Mouse (Mus musculus) neural tube, embryonic 14.5 days (tissue): ENCODE results near the gene Marc2. TPM values are rescaled to one million over a fixed set of nuclear protein-coding genes. Genes with fewer than 3 reads are reported as not detected.

Source experiments
- ATAC-seq: fragments of 200-750 bp; cut with Nextera tagmentation; 2 replicates; pipeline ENCODE4 v1.8.0; 2017; ENCODE audit warnings: low read depth, mild to moderate bottlenecking, moderate TSS enrichment, moderate library complexity
- H3K27ac ChIP-seq: fragments of 300-500 bp; sonication (generic); 2 replicates; pipeline ENCODE4 v1.5.1; 2014; ENCODE audit warnings: low read depth, mild to moderate bottlenecking, control low read depth, low read length, moderate library complexity, mixed read lengths
- H3K27me3 ChIP-seq: fragments of 300-500 bp; sonication (generic); 2 replicates; pipeline ENCODE4 v1.6.1; 2014; ENCODE audit warnings: low read length; ENCODE audit not compliant: control insufficient read depth, insufficient read depth
- H3K36me3 ChIP-seq: fragments of 300-500 bp; sonication (generic); 2 replicates; pipeline ENCODE4 v1.6.1; 2014; ENCODE audit warnings: low read length, mixed read lengths; ENCODE audit not compliant: control insufficient read depth, insufficient read depth
- H3K4me1 ChIP-seq: fragments of 300-500 bp; sonication (generic); 2 replicates; pipeline ENCODE4 v1.6.1; 2014; ENCODE audit warnings: low read length; ENCODE audit not compliant: control insufficient read depth, insufficient read depth
- H3K4me2 ChIP-seq: fragments of 300-500 bp; sonication (generic); 2 replicates; pipeline ENCODE4 v1.6.1; 2014; ENCODE audit warnings: mild to moderate bottlenecking, low read depth, low read length, control low read depth
- H3K4me3 ChIP-seq: fragments of 300-500 bp; sonication (generic); 2 replicates; pipeline ENCODE4 v1.5.1; 2014; ENCODE audit warnings: low read depth, low read length, control low read depth, mixed read lengths
- H3K9ac ChIP-seq: fragments of 300-500 bp; sonication (generic); replicated peaks from 2 replicates; pipeline ENCODE4 v1.6.1; 2014; ENCODE audit warnings: low read depth, mild to moderate bottlenecking, control low read depth, low read length, mixed read lengths
- H3K9me3 ChIP-seq: fragments of 300-500 bp; sonication (generic); 2 replicates; pipeline ENCODE4 v1.6.1; 2016; ENCODE audit warnings: low read length; ENCODE audit not compliant: control insufficient read depth
- WGBS: fragments of 180-500 bp; shearing (Covaris S2); extraction: QIAGEN DNeasy Blood & Tissue Kit; methylation state at CpG from one replicate; pipeline ENCODE4 v1.1.7; 2014; 5-methylcytosine and 5-hydroxymethylcytosine counted together
- polyA plus RNA-seq: library from polyadenylated mRNA; unstranded; fragments of >200 nt; fragmentation: Nextera tagmentation; extraction: Ambion mirVana; gene quantifications from 2 replicates; pipeline ENCODE4 v1.2.1, GENCODE M21; 2014

The Marc2 gene
- polyA plus RNA-seq, 1 experiment from 2014 or later, result 108 TPM

- H3K9me3 ChIP-seq, result no peaks in the 10 kb centered on the region
- H3K27me3 ChIP-seq, result no peaks in the 10 kb centered on the region
- no peak overlapping the region for H3K4me2 ChIP-seq
- H3K9ac ChIP-seq, result no peak overlapping the region
- 77% methylated on average over 2 of the region's 2 CpGs for WGBS
- H3K27ac ChIP-seq, result no peak overlapping the region
- H3K4me1 ChIP-seq, result no peaks in the 10 kb centered on the region
- H3K4me3 ChIP-seq, result no peak overlapping the region
- no peaks in the 10 kb centered on the region for H3K36me3 ChIP-seq
- ATAC-seq, result no peak
Measured at GRCm38 (mm10) chr1:184861551-184861950, 15.3 kb upstream of the Marc2 start.

GRCm38 (mm10) chr1:184860276-184860675 lies 14.0 kb upstream of the Marc2 start:
- Histone ChIP-seq H3K4me2 (no peak overlapping the region), H3K4me1 (no peaks in the 10 kb centered on the region), H3K9me3 (no peaks in the 10 kb centered on the region), H3K27me3 (no peaks in the 10 kb centered on the region), H3K4me3 (no peak overlapping the region), H3K9ac (no peak overlapping the region), H3K27ac (no peak overlapping the region), H3K36me3 (no peaks in the 10 kb centered on the region)
- 70% methylated on average over 3 of the region's 3 CpGs for WGBS
- ATAC-seq, result no peak

- Histone ChIP-seq H3K4me1 (no peaks in the 10 kb centered on the region), H3K9ac (no peak overlapping the region), H3K27ac (no peak overlapping the region), H3K4me2 (no peak overlapping the region), H3K27me3 (no peaks in the 10 kb centered on the region), H3K9me3 (no peaks in the 10 kb centered on the region), H3K4me3 (no peak overlapping the region), H3K36me3 (no peaks in the 10 kb centered on the region)
- WGBS, result 91% methylated on average over 1 of the region's 1 CpGs
- ATAC-seq, result no peak
Measured at GRCm38 (mm10) chr1:184858253-184858652, 12.0 kb upstream of the Marc2 start.

- no peak overlapping the region for H3K4me2 ChIP-seq
- H3K36me3 ChIP-seq, result no peaks in the 10 kb centered on the region
- ATAC-seq, result no peak
- H3K4me3 ChIP-seq, result no peak overlapping the region
- H3K27ac ChIP-seq, result no peak overlapping the region
- H3K4me1 ChIP-seq, result no peaks in the 10 kb centered on the region
- WGBS, result 90% methylated on average over 9 of the region's 9 CpGs
- H3K9ac ChIP-seq, result no peak overlapping the region
- H3K27me3 ChIP-seq, result no peaks in the 10 kb centered on the region
- no peaks in the 10 kb centered on the region for H3K9me3 ChIP-seq
Measured at GRCm38 (mm10) chr1:184857216-184857615, 11.0 kb upstream of the Marc2 start.

GRCm38 (mm10) chr1:184853922-184854321 lies 7.7 kb upstream of the Marc2 start:
- Histone ChIP-seq H3K27me3 (peaks cover 2% of the 10 kb centered on the region; the same call in 1 of the 2 replicates), H3K9ac (no peak overlapping the region), H3K4me3 (no peak overlapping the region), H3K36me3 (no peaks in the 10 kb centered on the region), H3K4me1 (0 out of 2 replicates have a peak, but pooled peaks cover 4% of the 10 kb centered on the region), H3K9me3 (no peaks in the 10 kb centered on the region), H3K4me2 (no peak overlapping the region), H3K27ac (no peak overlapping the region; the same call in 1 of the 2 replicates)
- WGBS, result 73% methylated on average over 3 of the region's 3 CpGs
- no peak for ATAC-seq

- H3K4me2 ChIP-seq, result peak overlapping the region; percentile 8; the same call in 1 of the 2 replicates
- no peak overlapping the region for H3K27ac ChIP-seq
- H3K27me3 ChIP-seq, result peaks cover 2% of the 10 kb centered on the region; the same call in 1 of the 2 replicates
- H3K36me3 ChIP-seq, result no peaks in the 10 kb centered on the region
- no peak overlapping the region for H3K4me3 ChIP-seq
- no peak for ATAC-seq
- H3K9ac ChIP-seq, result no peak overlapping the region
- 38% methylated on average over 5 of the region's 5 CpGs for WGBS
- no peaks in the 10 kb centered on the region for H3K9me3 ChIP-seq
- 0 out of 2 replicates have a peak, but pooled peaks cover 4% of the 10 kb centered on the region for H3K4me1 ChIP-seq
Measured at GRCm38 (mm10) chr1:184853339-184853738, 7.1 kb upstream of the Marc2 start.

- Histone ChIP-seq H3K4me2 (peak overlapping the region; percentile 37), H3K4me3 (no peak overlapping the region), H3K4me1 (0 out of 2 replicates have a peak, but pooled peaks cover 4% of the 10 kb centered on the region), H3K27ac (peak overlapping the region; percentile 39; the same call in 1 of the 2 replicates), H3K36me3 (no peaks in the 10 kb centered on the region), H3K9ac (no peak overlapping the region), H3K9me3 (no peaks in the 10 kb centered on the region), H3K27me3 (peaks cover 2% of the 10 kb centered on the region; the same call in 1 of the 2 replicates)
- 17% methylated on average over 31 of the region's 31 CpGs for WGBS
- peak; percentile 96 for ATAC-seq
Measured at GRCm38 (mm10) chr1:184851741-184852618, 5.7 kb upstream of the Marc2 start.

- no peak for ATAC-seq
- Histone ChIP-seq H3K36me3 (no peaks in the 10 kb centered on the region), H3K4me3 (no peak overlapping the region), H3K4me2 (no peak overlapping the region), H3K9me3 (no peaks in the 10 kb centered on the region), H3K9ac (no peak overlapping the region), H3K27ac (no peak overlapping the region), H3K27me3 (peaks cover 2% of the 10 kb centered on the region; the same call in 1 of the 2 replicates), H3K4me1 (0 out of 2 replicates have a peak, but pooled peaks cover 4% of the 10 kb centered on the region)
- WGBS, result 56% methylated on average over 7 of the region's 7 CpGs
Measured at GRCm38 (mm10) chr1:184851166-184851565, 4.9 kb upstream of the Marc2 start.

GRCm38 (mm10) chr1:184846973-184847372 lies 722 bp upstream of the Marc2 start:
- H3K36me3 ChIP-seq, result no peaks in the 10 kb centered on the region
- no peaks in the 10 kb centered on the region for H3K9me3 ChIP-seq
- H3K9ac ChIP-seq, result no peak overlapping the region
- no peak overlapping the region for H3K4me2 ChIP-seq
- peaks cover 2% of the 10 kb centered on the region; the same call in 1 of the 2 replicates for H3K27me3 ChIP-seq
- peaks cover 11% of the 10 kb centered on the region for H3K4me1 ChIP-seq
- WGBS, result 75% methylated on average over 3 of the region's 3 CpGs
- H3K4me3 ChIP-seq, result no peak overlapping the region
- ATAC-seq, result no peak
- H3K27ac ChIP-seq, result no peak overlapping the region
